Mouse (Mus musculus): ENCODE data around the gene Scoc. TPM values are rescaled to one million over a fixed set of nuclear protein-coding genes. Genes with fewer than 3 reads are reported as not detected.
"Not testable (repeated sequence)": the region's sequence is repeated elsewhere in the genome, so short reads cannot be mapped to it uniquely, and the experiment has no call there.

The Scoc gene
- total RNA-seq (2018; cell fraction: chromatin; rRNA removed), result 10 to 100 TPM in 17 of 26 experiments, 1 to 10 TPM in 9; 3.6 to 36.5 (median 14.2) TPM
- 10 to 100 TPM; 35.1 to 68.6 (median 52.9) TPM for total RNA-seq (2018; cell fraction: cytosol; rRNA removed)
- total RNA-seq (2018; cell fraction: nucleus; rRNA removed), result 10 to 100 TPM in 25 of 26 experiments, 1 to 10 TPM in 1; 9.8 to 47.0 (median 14.3) TPM
- 44.9 to 115 TPM (median 73.0 TPM) in 3 replicates for polyA plus RNA-seq (2018)

- H3K79me2 ChIP-seq (ENCODE audit: inconsistent target), result no peaks in the 10 kb centered on the region
- no peaks in the 10 kb centered on the region for H3K36me3 ChIP-seq (ENCODE audit: inconsistent target)
- H3K4me3 ChIP-seq (ENCODE audit: inconsistent target), result no peak within 1 kb of the TSS
- H3K27ac ChIP-seq, result no peak within 1 kb of the TSS
- WGBS (ENCODE audit: missing documents), result 89% methylated on average over 14 of the region's 14 CpGs
Measured at GRCm38 (mm10) chr8:83458222-83458621, at the start of gene Scoc. Gene Scoc, minus strand, starts transcription at chr8:83458391.

- Histone ChIP-seq H3K79me2 (ENCODE audit: inconsistent target) (no peaks in the 10 kb centered on the region), H3K36me3 (ENCODE audit: inconsistent target) (no peaks in the 10 kb centered on the region), H3K4me3 (ENCODE audit: inconsistent target) (no peak overlapping the region), H3K27ac (no peak overlapping the region)
- 31% methylated on average over 3 of the region's 3 CpGs for WGBS (ENCODE audit: missing documents)
Measured at GRCm38 (mm10) chr8:83459606-83460005, 1.4 kb upstream of the Scoc start.

GRCm38 (mm10) chr8:83457121-83457520, 1.1 kb downstream of the Scoc start:
- Histone ChIP-seq H3K27ac (no peak overlapping the region), H3K36me3 (ENCODE audit: inconsistent target) (no peaks in the 10 kb centered on the region), H3K4me3 (ENCODE audit: inconsistent target) (no peak overlapping the region), H3K79me2 (ENCODE audit: inconsistent target) (no peaks in the 10 kb centered on the region)
- 78% methylated on average over 6 of the region's 6 CpGs for WGBS (ENCODE audit: missing documents)

GRCm38 (mm10) chr8:83451056-83451455, 7.1 kb downstream of the Scoc start:
- 2% methylated on average over 3 of the region's 3 CpGs for WGBS (ENCODE audit: missing documents)
- Histone ChIP-seq H3K79me2 (ENCODE audit: inconsistent target) (no peaks in the 10 kb centered on the region), H3K36me3 (ENCODE audit: inconsistent target) (no peaks in the 10 kb centered on the region), H3K27ac (no peak overlapping the region), H3K4me3 (ENCODE audit: inconsistent target) (no peak overlapping the region)

GRCm38 (mm10) chr8:83449960-83450359, 8.2 kb downstream of the Scoc start:
- H3K79me2 ChIP-seq (ENCODE audit: inconsistent target), result no peaks in the 10 kb centered on the region
- no peaks in the 10 kb centered on the region for H3K36me3 ChIP-seq (ENCODE audit: inconsistent target)
- no peak overlapping the region for H3K4me3 ChIP-seq (ENCODE audit: inconsistent target)
- no peak overlapping the region for H3K27ac ChIP-seq
- WGBS (ENCODE audit: missing documents), result 100% methylated on average over 1 of the region's 1 CpGs

- H3K27ac ChIP-seq, result no peak overlapping the region
- 26% methylated on average over 5 of the region's 5 CpGs for WGBS (ENCODE audit: missing documents)
- H3K36me3 ChIP-seq (ENCODE audit: inconsistent target), result no peaks in the 10 kb centered on the region
- H3K79me2 ChIP-seq (ENCODE audit: inconsistent target), result peaks cover 33% of the 10 kb centered on the region
- H3K4me3 ChIP-seq (ENCODE audit: inconsistent target), result peak overlapping the region; percentile 31; the same call in 1 of the 2 replicates
Measured at GRCm38 (mm10) chr8:83443052-83443400, 15.2 kb downstream of the Scoc start.

- Histone ChIP-seq H3K4me3 (ENCODE audit: inconsistent target) (peak overlapping the region; percentile 69), H3K27ac (no peak overlapping the region), H3K79me2 (ENCODE audit: inconsistent target) (peaks cover 37% of the 10 kb centered on the region), H3K36me3 (ENCODE audit: inconsistent target) (no peaks in the 10 kb centered on the region)
- 1% methylated on average over 64 of the region's 64 CpGs for WGBS (ENCODE audit: missing documents)
Measured at GRCm38 (mm10) chr8:83442243-83443051, 15.7 kb downstream of the Scoc start.

- Histone ChIP-seq H3K27ac (peak overlapping the region; percentile 44), H3K79me2 (ENCODE audit: inconsistent target) (peaks cover 37% of the 10 kb centered on the region), H3K36me3 (ENCODE audit: inconsistent target) (no peaks in the 10 kb centered on the region), H3K4me3 (ENCODE audit: inconsistent target) (peak overlapping the region; percentile 69)
- 2% methylated on average over 29 of the region's 29 CpGs for WGBS (ENCODE audit: missing documents)
Measured at GRCm38 (mm10) chr8:83441656-83442242, 16.4 kb downstream of the Scoc start.

- Histone ChIP-seq H3K79me2 (ENCODE audit: inconsistent target) (peaks cover 37% of the 10 kb centered on the region), H3K36me3 (ENCODE audit: inconsistent target) (no peaks in the 10 kb centered on the region; the same call in 1 of the 2 replicates), H3K4me3 (ENCODE audit: inconsistent target) (no peak overlapping the region), H3K27ac (no peak overlapping the region)
- 6% methylated on average over 1 of the region's 1 CpGs for WGBS (ENCODE audit: missing documents)
Measured at GRCm38 (mm10) chr8:83437077-83437476, 21.1 kb downstream of the Scoc start.

- H3K27ac ChIP-seq, result no peak overlapping the region
- 30% methylated on average over 4 of the region's 4 CpGs for WGBS (ENCODE audit: missing documents)
Measured at GRCm38 (mm10) chr8:83429071-83429524, 29.1 kb downstream of the Scoc start.

GRCm38 (mm10) chr8:83428621-83429020, 29.6 kb downstream of the Scoc start:
- 83% methylated on average over 3 of the region's 3 CpGs for WGBS (ENCODE audit: missing documents)
- not testable (repeated sequence) for H3K36me3 ChIP-seq (ENCODE audit: inconsistent target); H3K4me3 ChIP-seq (ENCODE audit: inconsistent target); H3K27ac ChIP-seq; H3K79me2 ChIP-seq (ENCODE audit: inconsistent target)

More at GRCm38 (mm10) chr8:83429071-83429524, 29.1 kb downstream of the Scoc start:
- no peak overlapping the region for H3K4me3 ChIP-seq (ENCODE audit: inconsistent target)
- no peaks in the 10 kb centered on the region; the same call in 1 of the 2 replicates for H3K36me3 ChIP-seq (ENCODE audit: inconsistent target)
- H3K79me2 ChIP-seq (ENCODE audit: inconsistent target), result no peaks in the 10 kb centered on the region

- Histone ChIP-seq H3K4me3 (ENCODE audit: inconsistent target) (no peak overlapping the region), H3K27ac (no peak overlapping the region), H3K79me2 (ENCODE audit: inconsistent target) (no peaks in the 10 kb centered on the region), H3K36me3 (ENCODE audit: inconsistent target) (no peaks in the 10 kb centered on the region)
- 90% methylated on average over 7 of the region's 7 CpGs for WGBS (ENCODE audit: missing documents)
Measured at GRCm38 (mm10) chr8:83426949-83427348, 31.2 kb downstream of the Scoc start.

- 73% methylated on average over 11 of the region's 11 CpGs for WGBS (ENCODE audit: missing documents)
- H3K36me3 ChIP-seq (ENCODE audit: inconsistent target), result no peaks in the 10 kb centered on the region
- no peak overlapping the region for H3K4me3 ChIP-seq (ENCODE audit: inconsistent target)
- no peak overlapping the region for H3K27ac ChIP-seq
- no peaks in the 10 kb centered on the region for H3K79me2 ChIP-seq (ENCODE audit: inconsistent target)
Measured at GRCm38 (mm10) chr8:83426104-83426759, 32.0 kb downstream of the Scoc start.

GRCm38 (mm10) chr8:83425202-83425601, 33.0 kb downstream of the Scoc start:
- no peak overlapping the region for H3K4me3 ChIP-seq (ENCODE audit: inconsistent target)
- WGBS (ENCODE audit: missing documents), result 59% methylated on average over 6 of the region's 6 CpGs
- H3K27ac ChIP-seq, result no peak overlapping the region
- H3K79me2 ChIP-seq (ENCODE audit: inconsistent target), result no peaks in the 10 kb centered on the region
- H3K36me3 ChIP-seq (ENCODE audit: inconsistent target), result no peaks in the 10 kb centered on the region

Data from macrophage (primary cell).